Mouse (Mus musculus) layer of hippocampus, postnatal 14 days (tissue): Measurements from ENCODE around the gene Iqck. TPM values are rescaled to one million over a fixed set of nuclear protein-coding genes. Genes with fewer than 3 reads are reported as not detected.

Experiments
- DNase-seq, 2 experiments: peaks; one replicate each; pipeline ENCODE4 v3.0.0; 2021 to 2022; ENCODE audit warnings: low spot score in 2 of 2, mixed read lengths in 1 of 2
- total RNA-seq, 2 experiments: library from RNA; stranded (reverse); gene quantifications; 2 replicates each; pipeline ENCODE4 v1.2.3; 2021

Gene Iqck
- total RNA-seq, 2 experiments from 2014 or later, result 3.6 to 3.7 TPM

- no peak for DNase-seq
These were observed 54.9 kb downstream of the Iqck start for GRCm38 (mm10) chr7:118910464-118910863.

GRCm38 (mm10) chr7:118911170-118911569 is 55.6 kb downstream of the Iqck start:
- no peak for DNase-seq

DNA sequence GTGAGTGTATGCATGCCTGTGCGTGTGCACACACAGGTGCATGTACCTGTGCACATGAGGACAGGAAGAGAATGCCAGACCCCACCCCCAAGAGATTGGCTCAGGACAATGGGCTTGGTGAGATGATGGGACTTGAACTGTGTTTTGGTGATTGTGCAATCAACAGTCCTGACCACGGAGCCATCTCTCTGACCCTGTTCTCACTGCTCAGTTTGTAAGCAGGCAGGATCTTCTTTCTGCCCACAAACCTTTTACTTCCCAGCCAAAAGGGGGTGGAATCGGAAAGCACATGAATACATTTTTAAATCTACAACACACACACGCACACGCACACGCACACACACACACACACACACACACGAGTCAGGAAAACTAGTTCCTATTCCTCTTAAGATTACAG is 56.0 kb downstream of the Iqck start:
- no peak for DNase-seq

GRCm38 (mm10) chr7:118912049-118912490 is 56.5 kb downstream of the Iqck start:
- no peak for DNase-seq

DNA sequence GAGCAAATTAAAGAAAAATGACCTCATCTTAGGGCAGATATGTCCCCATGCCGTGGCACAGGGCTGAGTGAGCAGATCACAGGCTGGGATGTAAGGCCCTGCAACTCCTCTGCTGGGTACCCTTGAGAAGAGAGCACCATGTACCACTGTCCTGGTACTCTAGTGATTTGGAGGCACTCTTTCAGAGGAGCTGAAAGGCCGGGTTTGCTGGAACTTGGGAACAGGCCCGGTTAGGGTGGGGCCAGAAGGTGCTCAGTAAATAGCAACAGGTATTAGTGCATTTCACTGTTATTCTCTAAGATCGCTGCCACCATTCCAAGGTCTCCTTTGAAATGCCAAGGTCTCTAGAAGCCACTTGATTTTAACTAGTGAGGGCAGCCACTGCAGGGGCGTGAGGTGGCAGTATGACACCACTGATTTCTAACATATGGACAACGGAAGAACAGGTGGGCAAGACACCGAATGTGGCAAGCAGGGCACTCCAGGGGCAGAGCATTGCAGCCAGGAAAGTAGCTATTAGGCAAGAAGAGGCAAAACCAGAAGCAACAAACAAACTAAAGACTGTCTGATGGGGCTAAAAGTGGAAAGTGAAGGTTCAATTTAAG is 59.1 kb downstream of the Iqck start:
- no peak for DNase-seq

- DNase-seq, result no peak
These were observed 63.9 kb downstream of the Iqck start for GRCm38 (mm10) chr7:118919261-118920006.

DNA sequence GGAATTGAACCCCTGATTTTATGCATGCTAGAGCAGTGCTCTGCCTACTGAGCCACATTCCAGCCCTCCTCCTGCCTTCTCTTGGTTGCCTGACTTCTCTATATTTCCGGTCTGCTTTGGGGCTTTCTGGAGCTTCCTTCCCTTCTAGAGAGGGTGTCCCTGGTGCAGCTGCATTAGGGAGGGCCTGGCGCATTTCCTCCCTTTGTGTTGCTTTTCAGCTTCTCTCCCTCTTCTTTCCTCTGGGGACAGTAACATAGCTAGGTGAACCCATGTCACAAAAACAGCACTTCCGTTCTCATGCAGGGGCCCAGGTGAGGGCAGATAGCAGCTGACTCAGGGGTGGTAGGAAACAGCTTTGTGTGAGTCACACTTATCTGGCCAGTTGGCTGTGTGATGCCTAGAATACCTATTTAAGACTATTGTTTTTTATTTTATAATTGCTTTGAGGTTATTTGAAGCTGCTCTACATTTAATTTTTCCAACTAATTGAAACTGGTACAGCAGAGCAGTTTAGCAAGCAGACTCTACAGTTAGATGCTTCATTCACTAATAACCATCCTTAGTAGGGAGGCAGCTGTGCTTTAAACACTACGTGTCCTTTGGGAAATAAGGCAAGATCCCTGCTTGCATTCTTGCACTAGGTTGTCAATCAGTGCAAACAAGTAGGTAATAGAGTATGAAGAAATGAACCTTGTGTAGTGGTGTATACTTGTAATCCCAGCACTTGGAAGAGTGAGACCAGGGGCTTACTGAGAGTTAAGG is 67.1 kb downstream of the Iqck start:
- no peak for DNase-seq

DNA sequence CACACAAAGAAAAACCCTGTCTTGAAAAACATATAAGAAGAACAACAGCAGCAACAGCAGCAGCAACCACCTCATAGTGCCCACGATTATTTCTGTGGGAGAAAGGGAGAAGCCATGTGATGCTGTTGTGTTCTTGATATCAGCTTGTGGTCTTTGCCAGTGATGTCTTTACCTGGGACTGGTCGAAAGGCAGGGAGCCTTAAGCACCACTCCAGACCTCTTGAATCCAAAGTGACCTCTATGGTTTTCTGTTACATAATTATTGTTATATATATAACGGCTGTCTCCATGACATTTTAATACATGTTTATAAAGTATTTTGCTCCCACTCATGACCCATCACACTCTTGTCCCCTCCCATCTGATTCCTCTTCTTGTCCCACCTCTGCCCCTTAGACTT is 70.0 kb downstream of the Iqck start:
- no peak for DNase-seq

- peak in 1 of 2 experiments; percentile 53 for DNase-seq
These were observed 71.1 kb downstream of the Iqck start for GRCm38 (mm10) chr7:118926516-118927260.

DNA sequence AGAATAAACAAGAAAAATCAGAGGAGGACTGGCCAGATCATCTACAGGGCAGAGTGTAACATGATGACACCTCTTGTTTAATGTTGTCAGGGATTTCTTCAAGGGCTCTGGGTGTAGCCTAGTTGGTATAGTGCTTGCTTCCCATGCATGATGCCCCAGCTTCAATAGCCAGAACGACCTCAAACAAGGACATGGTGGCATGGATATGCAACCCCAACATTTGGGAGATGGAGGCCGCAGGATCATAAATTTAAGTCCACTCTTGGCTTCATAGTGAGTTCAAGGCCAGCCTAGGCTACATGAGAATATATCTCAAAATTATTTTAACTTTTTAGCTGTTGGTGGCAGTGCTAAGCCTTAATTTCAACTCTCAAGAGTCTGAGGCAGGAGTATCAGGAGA is 71.7 kb downstream of the Iqck start:
- DNase-seq, result no peak

GRCm38 (mm10) chr7:118928316-118928715 is 72.8 kb downstream of the Iqck start:
- DNase-seq, result no peak

DNA sequence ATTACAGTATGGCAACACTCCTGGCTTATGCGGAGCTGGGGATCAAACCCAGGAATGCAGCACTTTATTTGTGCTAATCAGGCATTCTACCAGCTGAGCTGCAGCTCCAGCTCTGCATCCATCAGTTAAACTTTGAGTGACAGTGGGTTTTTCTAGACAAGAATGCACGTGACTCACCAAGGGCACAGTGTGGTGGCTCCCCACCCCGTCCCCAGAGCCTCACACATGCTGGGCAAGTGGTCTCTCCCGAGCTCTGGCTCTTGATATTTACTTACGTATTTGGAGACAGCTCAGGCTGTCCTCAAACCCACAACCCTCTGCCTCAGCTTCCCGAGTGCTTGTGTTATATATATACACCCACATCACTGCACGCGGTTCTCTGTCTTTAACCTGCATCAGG is 73.4 kb downstream of the Iqck start:
- no peak for DNase-seq

DNA sequence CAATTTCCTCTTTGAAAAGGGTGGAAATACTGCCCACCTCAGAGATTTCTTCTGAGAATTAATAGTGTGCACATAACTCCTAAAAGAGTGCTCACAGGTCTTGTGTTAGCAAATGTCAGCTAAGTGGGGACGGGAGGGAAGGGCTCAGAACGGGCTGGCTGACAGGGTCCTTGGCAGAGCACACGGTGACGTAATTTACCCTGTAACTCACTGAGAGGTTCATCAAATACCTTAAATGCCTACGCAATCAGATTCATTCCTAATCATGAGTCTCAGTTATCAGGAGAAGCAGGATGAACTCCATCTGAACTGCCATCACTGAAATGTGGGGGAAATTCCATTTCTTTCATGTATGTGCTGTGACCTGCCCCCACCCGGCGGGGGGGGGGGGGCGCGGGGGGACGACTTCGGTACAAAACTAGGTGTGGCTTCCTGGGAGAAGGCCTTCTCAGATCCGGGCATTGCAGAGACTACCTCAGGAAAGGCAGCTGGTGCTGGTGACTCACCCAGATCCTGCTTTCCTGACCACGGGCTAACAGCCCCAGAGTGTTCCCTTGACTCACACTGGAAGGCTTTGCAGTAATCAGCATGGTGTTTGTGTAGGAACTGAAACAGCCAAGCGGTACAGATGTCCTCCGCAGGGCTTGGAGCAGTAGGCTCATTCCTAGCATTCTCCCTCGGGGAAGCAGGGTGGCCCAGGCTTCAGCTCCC is 74.2 kb downstream of the Iqck start:
- peak in 1 of 2 experiments; percentile 22 for DNase-seq

- DNase-seq, result no peak
These were observed 76.2 kb downstream of the Iqck start for GRCm38 (mm10) chr7:118931502-118932395.

- DNase-seq, result no peak
These were observed 79.8 kb downstream of the Iqck start for GRCm38 (mm10) chr7:118935306-118935705.

DNA sequence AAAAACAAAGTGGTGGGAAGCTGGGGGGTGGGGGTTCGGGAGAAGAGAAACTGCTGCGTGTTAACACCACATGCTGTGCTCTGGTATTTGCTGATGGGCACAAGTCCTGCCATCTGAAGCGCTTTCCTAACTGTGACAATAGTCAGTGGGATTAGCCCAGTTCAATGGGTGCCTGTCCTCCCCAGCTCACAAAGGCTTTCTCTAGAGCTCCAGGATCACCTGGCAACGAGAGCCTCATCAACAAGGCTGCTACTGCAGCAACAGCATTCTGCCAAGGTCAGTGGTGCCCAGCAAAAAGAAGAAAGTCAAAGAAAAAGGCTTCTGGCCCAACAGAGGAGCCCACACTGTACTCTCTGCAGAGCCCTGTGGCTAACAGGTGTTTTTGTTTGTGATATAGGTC is 81.3 kb downstream of the Iqck start:
- DNase-seq, result peak in 1 of 2 experiments; percentile 28

DNA sequence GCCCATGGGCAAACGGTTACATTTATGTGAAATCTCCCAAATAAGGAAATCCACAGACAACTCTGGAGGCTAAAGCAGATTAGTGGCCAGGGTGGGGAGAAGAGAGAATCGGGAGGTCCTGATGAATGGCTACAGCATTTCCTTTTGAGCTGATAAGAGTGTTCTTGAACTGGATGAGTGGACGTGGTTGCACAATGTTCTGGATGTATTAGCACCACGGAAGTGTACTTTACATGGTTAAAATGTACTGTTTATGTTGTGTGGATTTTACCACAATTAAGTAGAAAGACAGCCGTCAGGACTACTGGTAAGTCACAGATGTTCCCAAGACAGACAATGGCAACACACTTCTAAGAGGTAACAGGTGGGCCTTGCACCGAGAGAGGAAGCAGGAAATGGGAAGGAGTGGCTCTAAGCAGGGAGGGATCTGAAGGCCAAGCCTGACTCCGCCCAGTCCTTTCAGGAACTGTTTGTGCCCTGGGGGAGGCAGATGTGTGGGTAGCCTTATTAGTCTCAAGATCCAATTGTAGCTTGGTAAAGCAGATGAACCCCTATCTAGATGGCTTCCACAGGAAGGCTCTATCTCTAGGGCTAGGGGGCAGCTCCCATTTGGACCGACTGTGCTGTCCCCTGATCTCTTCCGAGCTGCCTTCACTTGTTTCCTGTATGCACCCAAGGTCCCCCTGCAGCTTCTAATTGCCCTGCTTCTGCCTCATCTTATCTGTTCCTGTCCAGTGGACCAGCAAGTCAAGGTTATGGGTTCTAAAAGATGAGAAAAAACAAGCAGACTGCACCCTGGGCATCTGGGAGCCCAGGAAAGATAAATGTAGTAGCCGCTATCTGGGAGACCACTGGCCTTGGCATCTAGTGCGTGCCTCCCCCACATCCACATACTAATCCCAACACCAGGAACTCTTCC is 82.2 kb downstream of the Iqck start:
- DNase-seq, result no peak

DNA sequence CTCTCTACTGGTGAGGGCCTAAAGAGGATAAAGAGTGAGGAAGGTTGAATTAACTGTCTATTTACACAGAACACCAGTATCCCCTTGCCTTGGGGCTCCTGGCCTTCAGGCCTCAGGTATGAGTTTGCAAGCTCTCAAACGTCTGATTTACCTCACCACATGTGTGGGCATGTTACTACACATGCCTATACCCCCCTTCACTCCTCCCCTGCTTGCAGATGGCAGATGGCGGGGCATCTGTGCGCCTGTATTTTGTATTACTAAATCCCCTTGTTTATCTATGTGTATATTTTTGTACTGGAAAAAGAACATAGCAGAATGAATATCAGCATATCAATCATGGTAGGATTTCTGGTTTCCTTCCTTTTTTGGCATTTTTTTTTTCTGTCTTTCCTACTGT is 86.7 kb downstream of the Iqck start:
- DNase-seq, result peak; percentile 53 to 71

DNA sequence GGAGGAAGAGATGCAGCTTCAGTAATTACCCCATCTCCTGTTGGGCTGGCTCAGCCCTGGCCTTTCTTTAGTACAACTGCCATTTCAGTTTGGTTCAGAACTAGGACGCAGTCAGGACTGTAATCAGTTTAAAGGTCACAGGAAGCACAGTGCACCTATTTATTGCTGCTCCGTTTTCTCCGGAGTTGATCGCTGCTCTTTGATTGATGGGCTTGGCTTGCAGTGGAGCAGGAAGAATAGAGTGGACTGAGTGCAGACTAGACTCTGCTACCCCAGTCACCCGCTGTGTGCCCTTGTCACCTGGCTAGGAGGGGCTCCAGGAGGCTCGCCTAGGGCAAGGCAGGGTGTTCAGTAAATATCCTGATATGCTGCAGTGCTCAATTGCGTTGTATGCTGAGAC is 87.6 kb downstream of the Iqck start:
- DNase-seq, result no peak
